Mouse (Mus musculus) MEL (cell line): ENCODE results near the gene Rheb. TPM values are rescaled to one million over a fixed set of nuclear protein-coding genes. Genes with fewer than 3 reads are reported as not detected.
"Not testable (repeated sequence)": the region's sequence is repeated elsewhere in the genome, so short reads cannot be mapped to it uniquely, and the experiment has no call there.

Experiments used
- DNase-seq: peaks from one replicate; pipeline ENCODE4 v3.0.0; 2011; ENCODE audit warnings: low read depth, low spot score
- H3K27ac ChIP-seq: 2 replicates; pipeline ENCODE4 v1.5.1; 2012; ENCODE audit warnings: low read depth, mild to moderate bottlenecking, control low read depth, low read length, moderate library complexity; ENCODE audit not compliant: control insufficient read depth
- H3K27me3 ChIP-seq, 2 experiments: fragments of 150-350 bp in 1 of 2; sonication (generic) in 1 of 2; 2 replicates each; pipeline ENCODE4 v1.6.1; 2012; ENCODE audit warnings: low read length in 2 of 2, mild to moderate bottlenecking in 2 of 2, improper control_type of control experiment in 1 of 2, moderate library complexity in 1 of 2; ENCODE audit not compliant: insufficient read depth in 2 of 2, control insufficient read depth in 1 of 2
- H3K36me3 ChIP-seq, 2 experiments: 2 replicates each; pipeline ENCODE4 v1.6.1; 2012 to 2014; ENCODE audit warnings: low read length in 2 of 2, improper control_type of control experiment in 1 of 2, inconsistent platforms in 1 of 2, mild to moderate bottlenecking in 1 of 2; ENCODE audit not compliant: insufficient read depth in 2 of 2, control insufficient read depth in 1 of 2
- H3K4me1 ChIP-seq, 2 experiments: fragments of 150-350 bp in 1 of 2; sonication (generic) in 1 of 2; 2 replicates each; pipeline ENCODE4 v1.6.1; 2012; ENCODE audit warnings: low read length in 2 of 2, improper control_type of control experiment in 1 of 2, mild to moderate bottlenecking in 1 of 2; ENCODE audit not compliant: insufficient read depth in 2 of 2, control insufficient read depth in 1 of 2
- H3K4me3 ChIP-seq, 2 experiments: fragments of 150-350 bp in 1 of 2; sonication (generic) in 1 of 2; 2 replicates each; pipeline ENCODE4 v1.5.1; 2012; ENCODE audit warnings: low read depth in 2 of 2, low read length in 2 of 2, mild to moderate bottlenecking in 2 of 2, moderate library complexity in 2 of 2, control low read depth in 1 of 2, improper control_type of control experiment in 1 of 2; ENCODE audit not compliant: control insufficient read depth in 1 of 2, insufficient read depth in 1 of 2
- H3K79me2 ChIP-seq: 2 replicates; pipeline ENCODE4 v1.6.1; 2012; ENCODE audit warnings: mild to moderate bottlenecking, low read length, moderate library complexity; ENCODE audit not compliant: control insufficient read depth, poor library complexity, insufficient read depth
- H3K9ac ChIP-seq: 2 replicates; pipeline ENCODE4 v1.6.1; 2012; ENCODE audit warnings: low read depth, mild to moderate bottlenecking, control low read depth, low read length, moderate library complexity; ENCODE audit not compliant: control insufficient read depth, poor library complexity, severe bottlenecking
- H3K9me3 ChIP-seq: fragments of 150-350 bp; sonication (generic); replicated peaks from 2 replicates; pipeline ENCODE4 v1.6.1; 2012; ENCODE audit warnings: mild to moderate bottlenecking, low read length, improper control_type of control experiment, moderate library complexity; ENCODE audit not compliant: insufficient read depth
- BHLHE40 ChIP-seq: IDR thresholded peaks from 2 replicates; pipeline ENCODE4 v1.6.1; 2012; ENCODE audit warnings: low read depth, mild to moderate bottlenecking, inconsistent platforms, low read length, improper control_type of control experiment, borderline replicate concordance
- CHD1 ChIP-seq: IDR thresholded peaks from 2 replicates; pipeline ENCODE4 v1.6.1; 2012; ENCODE audit warnings: low read depth, mild to moderate bottlenecking, inconsistent platforms, low read length, improper control_type of control experiment
- CTCF ChIP-seq, 3 experiments: IDR thresholded peaks in 2 of 3; conservative IDR thresholded peaks in 1 of 3; 2 replicates each; pipeline ENCODE4 v1.5.1; 2011 to 2012; ENCODE audit warnings: low read length in 3 of 3, low read depth in 2 of 3, mild to moderate bottlenecking in 2 of 3, improper control_type of control experiment in 1 of 3, inconsistent platforms in 1 of 3, mixed read lengths in 1 of 3, moderate library complexity in 1 of 3; ENCODE audit not compliant: control insufficient read depth in 1 of 3, insufficient read depth in 1 of 3, poor library complexity in 1 of 3, severe bottlenecking in 1 of 3
- E2F4 ChIP-seq: IDR thresholded peaks from 2 replicates; pipeline ENCODE4 v1.6.1; 2011; ENCODE audit warnings: low read depth, low read length, improper control_type of control experiment, borderline replicate concordance
- ELF1 ChIP-seq: IDR thresholded peaks from 2 replicates; pipeline ENCODE4 v1.6.1; 2014; ENCODE audit warnings: low read depth, mild to moderate bottlenecking, inconsistent platforms, low read length, improper control_type of control experiment, moderate library complexity
- GABPA ChIP-seq: IDR thresholded peaks from 2 replicates; pipeline ENCODE4 v1.6.1; 2012; ENCODE audit warnings: low read depth, mild to moderate bottlenecking, inconsistent platforms, low read length, improper control_type of control experiment, moderate library complexity
- GATA1 ChIP-seq: IDR thresholded peaks from 2 replicates; pipeline ENCODE4 v1.6.1; 2011; ENCODE audit warnings: low read depth, low read length, improper control_type of control experiment
- JUND ChIP-seq: IDR thresholded peaks from 2 replicates; pipeline ENCODE4 v1.6.1; 2011; ENCODE audit warnings: low read depth, mild to moderate bottlenecking, improper control_type of control experiment, low read length
- MEF2A ChIP-seq: IDR thresholded peaks from 2 replicates; pipeline ENCODE4 v1.6.1; 2014; ENCODE audit warnings: low read depth, mild to moderate bottlenecking, inconsistent platforms, low read length, improper control_type of control experiment; ENCODE audit not compliant: poor library complexity, insufficient replicate concordance, severe bottlenecking; ENCODE audit errors: extremely low read depth
- MYC ChIP-seq: IDR thresholded peaks from 2 replicates; pipeline ENCODE4 v1.6.1; 2011; ENCODE audit warnings: low read depth, mild to moderate bottlenecking, low read length, improper control_type of control experiment, moderate library complexity
- POLR2AphosphoS2 ChIP-seq: IDR thresholded peaks from 2 replicates; pipeline ENCODE4 v1.6.1; 2011; ENCODE audit warnings: low read length, improper control_type of control experiment
- RAD21 ChIP-seq: IDR thresholded peaks from 2 replicates; pipeline ENCODE4 v1.6.1; 2011; ENCODE audit warnings: mild to moderate bottlenecking, low read depth, low read length, improper control_type of control experiment
- SMC3 ChIP-seq: IDR thresholded peaks from 2 replicates; pipeline ENCODE4 v1.6.1; 2011; ENCODE audit warnings: low read depth, low read length, improper control_type of control experiment
- TCF12 ChIP-seq: IDR thresholded peaks from 2 replicates; pipeline ENCODE4 v1.6.1; 2014; ENCODE audit warnings: low read depth, mild to moderate bottlenecking, inconsistent platforms, low read length, improper control_type of control experiment, moderate library complexity
- UBTF ChIP-seq: IDR thresholded peaks from 2 replicates; pipeline ENCODE4 v1.6.1; 2012; ENCODE audit warnings: low read depth, mild to moderate bottlenecking, inconsistent platforms, low read length, improper control_type of control experiment, moderate library complexity, borderline replicate concordance; ENCODE audit not compliant: insufficient read depth
- ZMIZ1 ChIP-seq: IDR thresholded peaks from 2 replicates; pipeline ENCODE4 v1.6.1; 2012; ENCODE audit warnings: low read depth, mild to moderate bottlenecking, inconsistent platforms, low read length, improper control_type of control experiment, moderate library complexity
- polyA plus RNA-seq, 2 experiments: library from polyadenylated mRNA; stranded (reverse) in 1 of 2; unstranded in 1 of 2; fragments of >175 nt in 1 of 2; fragments of >200 nt in 1 of 2; gene quantifications; 2 replicates each; pipeline versions ENCODE4 v1.2.1 to v1.2.4; 2012; ENCODE audit warnings: low replicate concordance in 2 of 2, low read depth in 1 of 2; ENCODE audit not compliant: insufficient read length in 2 of 2, insufficient read depth in 1 of 2, missing spikeins in 1 of 2
- total RNA-seq: library from RNA; depleted of rRNA; stranded (reverse); fragments of 300-350 nt; gene quantifications from 2 replicates; pipeline ENCODE4 v1.2.3, GENCODE M21; 2012

The Rheb gene
- total and polyA plus RNA-seq, 3 experiments, result 61.3 to 731 (median 114) TPM

DNA sequence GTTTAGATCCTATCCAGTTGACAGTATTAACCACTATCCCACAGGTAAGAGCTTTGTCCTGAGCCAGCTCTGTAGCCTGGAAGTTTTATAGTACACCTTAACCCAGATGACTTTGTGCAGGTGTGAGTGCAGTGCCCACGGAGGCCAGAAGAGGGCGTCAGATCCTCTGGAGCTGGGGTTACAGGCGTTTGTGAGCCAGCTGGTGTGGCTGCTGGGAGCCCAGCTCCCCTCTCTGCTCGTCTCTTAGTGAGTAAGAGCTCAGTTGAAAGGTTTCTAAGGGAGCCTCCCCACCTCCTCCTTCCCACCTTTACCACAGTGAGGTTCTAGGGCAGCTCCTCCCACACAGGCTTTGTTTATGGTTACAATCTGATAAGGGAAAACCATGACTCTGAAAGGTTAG, 65.7 kb downstream of the Rheb start:
- no peak overlapping the region for H3K9ac ChIP-seq
- TF ChIP-seq CTCF (IDR thresholded peaks at IDR 0.05 in 2 of 3, conservative IDR thresholded peaks at IDR 0.05 in 1 of 3; ENCODE audit: control insufficient read depth in 1 of 3, insufficient read depth in 1 of 3, low read depth in 2 of 3, low read length in 3 of 3, poor library complexity in 1 of 3, severe bottlenecking in 1 of 3) (peak; percentile 26 to 42 (median 39)), ZMIZ1 (no peak), E2F4 (no peak), CHD1 (no peak), GATA1 (0 out of 2 replicates have a peak, but pooled peaks have one; percentile 33), SMC3 (peak; percentile 11; the same call in 1 of the 2 replicates)
- no peaks in the 10 kb centered on the region; a peak in 1 of 4 replicates for H3K27me3 ChIP-seq
- H3K79me2 ChIP-seq, result no peaks in the 10 kb centered on the region
- H3K4me3 ChIP-seq, result no peak overlapping the region
- no peaks in the 10 kb centered on the region for H3K36me3 ChIP-seq
- DNase-seq, result peak; percentile 24
- no peak overlapping the region for H3K27ac ChIP-seq
- H3K4me1 ChIP-seq, result no peaks in the 10 kb centered on the region; a peak in 1 of 4 replicates
- no peaks in the 10 kb centered on the region for H3K9me3 ChIP-seq

DNA sequence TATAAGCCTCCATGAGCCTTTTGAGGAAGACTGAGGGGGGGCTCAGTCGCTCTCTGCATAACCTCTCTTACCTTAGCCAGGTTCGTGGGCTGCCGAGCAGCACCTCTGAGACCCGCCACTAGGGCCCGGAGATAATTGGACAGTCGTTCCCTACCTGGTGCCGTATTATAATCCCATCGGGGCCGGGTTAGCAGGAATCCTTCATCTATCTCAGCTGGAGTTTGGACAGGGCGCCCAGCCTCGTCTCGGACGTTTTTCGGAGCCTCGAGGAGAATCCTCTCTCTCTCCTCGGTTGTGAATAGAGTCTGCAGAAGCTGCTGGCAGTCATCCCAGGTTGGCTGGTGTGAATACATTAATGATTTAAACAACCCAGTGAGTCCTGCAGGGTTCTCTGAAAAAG, 67.9 kb downstream of the Rheb start:
- H3K27me3 ChIP-seq, H3K9ac ChIP-seq, H3K4me1 ChIP-seq, H3K79me2 ChIP-seq, H3K36me3 ChIP-seq, H3K4me3 ChIP-seq, H3K27ac ChIP-seq, DNase-seq, H3K9me3 ChIP-seq: not testable (repeated sequence)

DNA sequence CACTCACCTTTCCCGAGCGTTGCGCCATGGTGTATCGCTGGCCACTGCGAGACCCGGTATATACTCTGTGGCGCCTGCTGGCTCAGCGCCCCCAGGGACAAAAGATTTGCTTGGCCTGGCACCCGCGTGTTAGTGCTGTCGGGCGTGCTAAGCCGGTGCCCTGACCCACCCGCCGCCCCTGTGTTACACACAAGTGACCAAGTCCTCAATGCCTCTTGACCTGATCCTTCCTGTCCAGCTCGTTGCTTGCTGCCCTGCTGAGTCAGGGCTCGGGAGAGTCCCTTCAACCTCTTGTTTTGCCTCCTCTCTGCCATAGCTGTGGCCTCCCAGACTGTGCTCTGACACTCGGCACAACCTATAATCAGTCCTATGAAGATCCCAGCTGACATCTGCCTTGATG, 84.6 kb downstream of the Rheb start, which contains the start of gene Crygn:
TSS of gene Crygn (minus strand) at position 193 of the 400 bp plus-strand sequence.
- H3K27me3 ChIP-seq, result peaks cover 2 to 4% of the 10 kb centered on the region in 2 experiments; a peak in 3 of 4 replicates
- no peaks in the 10 kb centered on the region for H3K9me3 ChIP-seq
- H3K9ac ChIP-seq, result no peak within 1 kb of the TSS
- no peaks in the 10 kb centered on the region for H3K36me3 ChIP-seq
- H3K27ac ChIP-seq, result no peak within 1 kb of the TSS
- TF ChIP-seq JUND, result no peak
- no peak for TF ChIP-seq RAD21
- TF ChIP-seq UBTF, result no peak
- TF ChIP-seq BHLHE40, result no peak
- no peak for TF ChIP-seq TCF12
- no peak for TF ChIP-seq POLR2AphosphoS2
- TF ChIP-seq ELF1, result no peak
- TF ChIP-seq MEF2A, result no peak
- TF ChIP-seq GABPA, result no peak
- TF ChIP-seq MYC, result no peak
- TF ChIP-seq GATA1, result no peak
- H3K4me1 ChIP-seq, result no peaks in the 10 kb centered on the region
- no peaks in the 10 kb centered on the region; the same call in 1 of the 2 replicates for H3K79me2 ChIP-seq
- no peak for DNase-seq
- no peak within 1 kb of the TSS for H3K4me3 ChIP-seq
